Mouse (Mus musculus): ENCODE data around the gene Zdhhc3.
A peak's percentile ranks its signal among the peaks of the same experiment; 100 is the strongest.

Gene Zdhhc3

DNA sequence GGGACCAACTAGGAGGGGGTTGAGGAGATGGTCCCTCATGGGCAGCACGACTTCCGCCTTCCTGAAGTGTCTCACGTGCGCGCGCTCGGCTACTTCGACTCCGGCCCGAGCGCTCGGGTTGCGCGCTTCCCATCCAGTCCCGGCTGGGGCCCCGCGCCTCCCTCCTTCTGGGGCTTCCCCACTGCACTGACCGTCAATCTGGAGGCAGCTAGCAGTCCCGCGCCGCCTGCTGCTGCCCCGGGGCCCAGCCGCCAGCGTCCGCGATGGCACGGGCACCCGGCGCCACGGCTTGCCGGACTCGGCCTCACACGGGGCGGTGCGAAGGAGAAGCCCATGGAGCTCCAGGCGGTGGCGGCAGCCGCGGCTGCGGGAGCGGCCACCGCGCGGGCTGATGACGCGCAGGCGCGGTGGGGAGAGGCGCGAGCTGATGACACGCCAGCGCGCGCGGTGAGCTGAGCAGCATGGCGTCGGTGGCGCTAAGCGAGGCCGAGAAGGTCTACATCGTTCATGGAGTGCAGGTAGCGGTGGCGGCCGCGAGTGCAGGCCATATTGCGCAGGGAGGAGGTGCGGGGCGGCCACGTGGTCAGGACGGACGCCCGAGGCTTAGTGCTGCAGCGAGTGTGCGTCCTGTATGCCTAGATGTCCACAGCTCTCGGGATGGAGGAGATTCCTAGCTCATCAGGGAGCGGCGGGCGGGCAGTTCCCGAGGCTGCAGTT is at the start of gene Zdhhc3, which contains the start of gene Exosc7:
Gene Zdhhc3, minus strand, starts transcription at position 401 of the 717 bp plus-strand sequence.
Gene Exosc7, plus strand, starts transcription at position 411 of the 717 bp plus-strand sequence.
- TF ChIP-seq GATA4 (IDR thresholded peaks at IDR 0.05; ENCODE audit: insufficient replicate concordance, low read length), result peak; percentile 31; the same call in 1 of the 2 replicates

DNA sequence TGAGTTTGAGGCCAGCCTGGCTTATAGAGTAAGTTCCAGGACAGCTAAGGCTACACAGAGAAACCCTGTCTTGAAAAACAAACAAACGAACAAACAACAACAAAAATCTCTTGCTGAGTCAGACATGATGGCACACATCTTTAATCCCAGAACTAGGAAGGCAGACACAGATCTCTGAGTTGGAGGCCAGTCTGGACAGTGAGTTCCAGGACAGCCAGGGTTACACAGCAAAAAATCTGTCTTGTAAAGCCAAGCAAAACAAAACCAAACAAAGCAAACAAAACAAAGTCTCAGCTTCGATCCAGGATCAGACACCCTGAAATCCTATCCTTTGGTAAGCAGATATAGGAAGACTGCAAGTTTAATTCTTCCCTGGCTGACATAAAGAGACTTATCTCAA is 48.8 kb upstream of the Zdhhc3 start:
- no peak for TF ChIP-seq GATA4 (IDR thresholded peaks at IDR 0.05; ENCODE audit: insufficient replicate concordance, low read length)

- no peak for TF ChIP-seq GATA4 (IDR thresholded peaks at IDR 0.05; ENCODE audit: insufficient replicate concordance, low read length)
Observed at GRCm38 (mm10) chr9:123159330-123159729, 46.3 kb upstream of the Zdhhc3 start.

DNA sequence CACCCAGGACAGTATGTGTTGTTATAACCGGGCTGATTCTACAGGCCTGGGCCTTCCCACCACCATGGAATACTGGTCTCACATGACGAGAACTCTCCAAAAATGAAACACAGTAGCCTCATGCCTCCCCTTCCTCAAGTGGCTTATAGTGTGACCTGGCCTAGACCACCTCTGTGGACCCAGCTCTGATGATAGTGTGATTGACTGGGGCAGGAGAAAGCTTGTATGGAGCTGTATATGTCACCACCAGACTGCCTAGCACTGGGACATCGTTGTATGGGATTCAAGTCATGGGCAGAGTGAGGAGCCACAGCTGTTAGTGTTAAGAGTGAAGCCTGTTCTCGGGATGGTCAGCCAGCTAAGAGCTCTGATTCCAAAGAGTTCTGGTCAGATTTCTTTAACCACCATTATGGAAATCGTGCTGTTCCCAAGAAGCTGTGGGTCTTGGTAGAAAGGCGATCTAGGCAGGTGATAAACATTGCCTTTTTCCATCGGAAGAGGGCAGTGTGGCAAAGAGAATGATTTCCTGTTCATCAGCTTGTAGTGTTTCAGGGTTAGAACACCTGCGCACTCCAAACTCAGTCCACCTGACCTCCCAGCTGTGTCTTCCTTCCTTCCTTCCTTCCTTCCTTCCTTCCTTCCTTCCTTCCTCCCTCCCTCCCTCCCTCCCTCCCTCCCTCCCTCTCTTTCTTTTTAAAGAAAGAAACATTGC is 45.3 kb upstream of the Zdhhc3 start:
- TF ChIP-seq GATA4 (IDR thresholded peaks at IDR 0.05; ENCODE audit: insufficient replicate concordance, low read length), result no peak

DNA sequence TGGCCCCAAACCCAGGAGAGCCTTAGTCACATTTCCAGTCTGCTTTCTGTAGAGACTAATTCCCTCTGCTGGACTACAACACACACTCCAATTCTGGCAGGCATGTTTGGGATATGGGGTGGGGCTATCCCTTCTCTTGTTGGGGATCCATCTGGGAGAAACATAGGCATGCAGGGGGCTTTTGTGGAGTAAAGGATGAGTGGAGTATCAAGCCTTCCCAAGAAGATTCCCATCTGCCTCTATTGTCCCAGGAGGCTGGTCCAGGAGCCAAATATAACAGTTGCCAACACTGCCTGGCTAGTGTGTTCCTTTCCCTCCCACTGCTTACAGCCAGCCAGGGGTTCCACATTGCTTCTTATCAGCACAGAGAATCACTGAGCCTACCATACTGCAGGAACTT is 44.7 kb upstream of the Zdhhc3 start:
- no peak for TF ChIP-seq GATA4 (IDR thresholded peaks at IDR 0.05; ENCODE audit: insufficient replicate concordance, low read length)

DNA sequence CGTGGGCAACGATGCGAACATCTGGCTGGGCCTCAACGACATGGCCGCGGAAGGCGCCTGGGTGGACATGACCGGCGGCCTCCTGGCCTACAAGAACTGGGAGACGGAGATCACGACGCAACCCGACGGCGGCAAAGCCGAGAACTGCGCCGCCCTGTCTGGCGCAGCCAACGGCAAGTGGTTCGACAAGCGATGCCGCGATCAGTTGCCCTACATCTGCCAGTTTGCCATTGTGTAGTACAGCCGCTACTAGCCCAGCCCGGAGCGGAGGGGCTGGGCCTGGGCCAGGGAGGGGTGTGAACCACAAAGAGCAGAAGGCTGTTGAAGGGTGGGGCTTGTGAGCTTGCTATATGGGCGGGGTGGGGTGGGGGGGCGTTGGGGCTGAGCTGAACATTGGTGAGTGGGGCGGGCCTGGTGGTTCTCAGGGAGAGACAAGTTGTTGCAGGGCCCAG is 43.9 kb upstream of the Zdhhc3 start:
- TF ChIP-seq GATA4 (IDR thresholded peaks at IDR 0.05; ENCODE audit: insufficient replicate concordance, low read length), result no peak

- TF ChIP-seq GATA4 (IDR thresholded peaks at IDR 0.05; ENCODE audit: insufficient replicate concordance, low read length), result no peak
Observed at GRCm38 (mm10) chr9:123153121-123153520, 40.1 kb upstream of the Zdhhc3 start.

DNA sequence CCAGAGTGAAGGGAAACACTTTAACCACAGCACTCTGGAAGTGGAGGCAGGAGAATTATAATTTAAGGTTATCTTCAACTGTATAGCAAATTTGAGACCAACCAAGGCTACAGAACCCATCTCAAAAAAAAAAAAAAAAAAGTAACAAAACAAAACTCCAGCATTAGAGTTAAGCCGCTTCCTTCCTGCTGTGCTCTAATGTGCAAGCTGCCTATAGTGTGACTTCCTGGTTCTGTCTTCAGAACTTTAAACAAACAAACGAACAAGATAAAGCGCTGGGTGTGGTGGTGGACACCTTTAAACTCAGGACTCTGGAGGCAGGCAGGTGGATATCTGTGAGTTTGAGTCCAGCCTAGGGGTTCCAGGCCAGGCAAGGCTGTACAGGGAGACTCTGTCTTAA is 39.0 kb upstream of the Zdhhc3 start:
- TF ChIP-seq GATA4 (IDR thresholded peaks at IDR 0.05; ENCODE audit: insufficient replicate concordance, low read length), result no peak

GRCm38 (mm10) chr9:123151561-123151960 is 38.6 kb upstream of the Zdhhc3 start:
- no peak for TF ChIP-seq GATA4 (IDR thresholded peaks at IDR 0.05; ENCODE audit: insufficient replicate concordance, low read length)

DNA sequence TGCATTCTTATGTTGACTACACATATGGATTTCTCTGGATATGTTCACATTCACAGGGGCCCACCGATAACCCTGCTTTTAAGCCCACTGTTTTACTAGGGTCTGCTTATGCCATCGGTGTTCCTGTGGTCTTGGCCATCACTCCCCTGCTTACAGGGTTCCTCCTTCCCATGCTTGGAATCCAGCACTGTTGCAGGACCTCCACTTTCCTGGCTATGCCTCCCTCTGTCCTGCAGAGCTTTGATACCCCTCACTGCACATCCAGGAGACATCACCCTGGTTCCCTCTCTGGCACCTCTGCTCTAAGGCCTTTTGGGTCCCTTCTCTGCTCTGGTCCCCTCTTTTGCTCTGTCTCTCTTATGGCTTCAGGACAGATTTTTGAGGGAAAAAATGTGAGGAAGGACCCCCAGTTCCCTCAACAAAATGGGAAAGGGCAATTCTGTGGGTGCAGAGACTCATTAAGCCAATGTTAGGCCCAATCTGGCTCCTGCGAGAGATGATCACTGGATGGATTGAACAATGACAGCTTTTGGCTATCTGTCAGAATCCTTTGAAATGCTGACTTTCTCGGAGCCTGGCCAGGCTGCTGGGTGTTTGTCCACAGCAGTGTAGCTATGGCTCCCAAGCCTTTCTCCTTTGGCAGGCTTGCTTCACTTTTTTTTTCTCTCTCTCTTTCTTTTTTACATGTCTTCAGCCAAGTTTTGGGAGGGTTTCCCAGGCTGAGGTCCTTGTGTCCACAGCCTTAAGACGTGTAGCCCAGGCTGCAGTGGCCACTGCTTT is 37.4 kb upstream of the Zdhhc3 start, which contains the start of gene Clec3b:
Gene Clec3b, plus strand, starts transcription at position 706 of the 780 bp plus-strand sequence.
- TF ChIP-seq GATA4 (IDR thresholded peaks at IDR 0.05; ENCODE audit: insufficient replicate concordance, low read length), result no peak

DNA sequence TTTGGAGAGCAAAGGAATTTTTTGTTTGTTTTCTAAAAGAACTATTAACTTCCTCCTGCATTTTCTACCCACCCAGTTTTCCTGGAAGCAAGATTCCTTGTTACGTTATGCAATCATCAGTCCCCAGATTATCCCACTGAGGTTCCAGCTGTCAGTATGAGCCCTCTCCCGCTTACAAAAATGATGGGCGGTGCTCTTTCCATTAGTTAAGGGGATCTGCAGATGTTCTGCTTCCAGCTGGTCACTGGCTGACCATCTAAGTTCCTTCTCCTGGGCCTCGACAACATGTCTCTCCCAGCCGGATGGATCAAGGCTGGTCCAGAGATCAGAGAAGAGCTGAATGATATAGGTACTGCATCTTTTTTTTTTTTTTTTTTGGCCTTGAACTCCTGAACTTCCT is 35.4 kb upstream of the Zdhhc3 start:
- no peak for TF ChIP-seq GATA4 (IDR thresholded peaks at IDR 0.05; ENCODE audit: insufficient replicate concordance, low read length)

- no peak for TF ChIP-seq GATA4 (IDR thresholded peaks at IDR 0.05; ENCODE audit: insufficient replicate concordance, low read length)
Observed at GRCm38 (mm10) chr9:123139887-123140614, 27.0 kb upstream of the Zdhhc3 start.

DNA sequence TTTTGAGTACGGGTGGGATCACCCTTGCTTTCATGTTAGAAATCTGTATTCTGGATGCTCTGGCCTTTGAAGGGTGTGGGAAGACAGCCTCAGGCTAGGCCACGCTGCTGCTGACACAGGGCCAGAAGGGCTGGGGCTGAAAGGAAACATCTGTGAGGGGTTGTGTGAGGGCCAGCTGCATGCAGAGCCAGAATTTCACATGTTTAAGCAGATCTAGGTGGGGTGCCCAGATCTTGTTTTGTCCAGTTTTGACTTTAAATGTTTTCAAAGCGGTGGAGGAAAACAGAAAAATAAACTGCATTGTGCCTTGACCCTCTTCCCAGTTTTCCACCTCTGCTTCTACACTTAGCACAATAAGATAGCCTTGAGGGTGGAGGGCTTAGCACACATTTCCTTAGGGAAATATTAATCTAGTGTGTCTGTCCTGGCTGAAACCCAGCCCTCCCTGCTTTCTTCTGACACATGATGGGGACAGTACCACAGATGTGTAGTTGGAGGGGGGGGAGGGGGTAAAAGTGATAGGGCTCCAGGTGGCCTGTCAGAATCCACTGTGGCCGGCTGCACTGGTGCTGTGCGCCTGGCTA is 26.0 kb upstream of the Zdhhc3 start:
- TF ChIP-seq GATA4 (IDR thresholded peaks at IDR 0.05; ENCODE audit: insufficient replicate concordance, low read length), result peak; percentile 17; the same call in 1 of the 2 replicates

GRCm38 (mm10) chr9:123136953-123137682 is 24.1 kb upstream of the Zdhhc3 start:
- no peak for TF ChIP-seq GATA4 (IDR thresholded peaks at IDR 0.05; ENCODE audit: insufficient replicate concordance, low read length)

All from liver, adult (tissue).